Mouse (Mus musculus) neural tube, embryonic 15.5 days (tissue): ENCODE data around the gene Dnajc17. TPM values are rescaled to one million over a fixed set of nuclear protein-coding genes. Genes with fewer than 3 reads are reported as not detected.

Experiments used
- ATAC-seq: fragments of 200-750 bp; cut with Nextera tagmentation; 2 replicates; pipeline ENCODE4 v1.8.0; 2017; ENCODE audit warnings: mild to moderate bottlenecking, moderate TSS enrichment, moderate library complexity; ENCODE audit not compliant: low FRiP score
- H3K27ac ChIP-seq: fragments of 300-500 bp; sonication (generic); replicated peaks from 2 replicates; pipeline ENCODE4 v1.5.1; 2015; ENCODE audit warnings: mild to moderate bottlenecking, inconsistent platforms
- H3K27me3 ChIP-seq: fragments of 300-500 bp; sonication (generic); replicated peaks from 2 replicates; pipeline ENCODE4 v1.6.1; 2015; ENCODE audit warnings: inconsistent platforms
- H3K36me3 ChIP-seq: fragments of 300-500 bp; sonication (generic); 2 replicates; pipeline ENCODE4 v1.6.1; 2015; ENCODE audit warnings: inconsistent platforms
- H3K4me1 ChIP-seq: fragments of 300-500 bp; sonication (generic); 2 replicates; pipeline ENCODE4 v1.6.1; 2015; ENCODE audit warnings: inconsistent platforms
- H3K4me2 ChIP-seq: fragments of 300-500 bp; sonication (generic); 2 replicates; pipeline ENCODE4 v1.6.1; 2015; ENCODE audit warnings: inconsistent platforms, mild to moderate bottlenecking, moderate library complexity
- H3K4me3 ChIP-seq: fragments of 300-500 bp; sonication (generic); replicated peaks from 2 replicates; pipeline ENCODE4 v1.5.1; 2015; ENCODE audit warnings: mild to moderate bottlenecking, inconsistent platforms
- H3K9ac ChIP-seq: fragments of 300-500 bp; sonication (generic); replicated peaks from 2 replicates; pipeline ENCODE4 v1.6.1; 2015; ENCODE audit warnings: mild to moderate bottlenecking, inconsistent platforms
- H3K9me3 ChIP-seq: fragments of 300-500 bp; sonication (generic); replicated peaks from 2 replicates; pipeline ENCODE4 v1.6.1; 2016; ENCODE audit warnings: inconsistent platforms
- WGBS: fragments of 180-500 bp; shearing (Covaris S2); methylation state at CpG from one replicate; pipeline ENCODE4 v1.1.7; 2015; ENCODE audit warnings: mixed read lengths; 5-methylcytosine and 5-hydroxymethylcytosine counted together
- polyA plus RNA-seq: library from polyadenylated mRNA; unstranded; fragments of >200 nt; fragmentation: Nextera tagmentation; extraction: Ambion mirVana; gene quantifications from 2 replicates; pipeline ENCODE4 v1.2.1, GENCODE M21; 2015

Dnajc17 gene
- polyA plus RNA-seq, 1 experiment from 2014 or later = 23.9 TPM

GRCm38 (mm10) chr2:119237871-119238220, 29.3 kb upstream of the Dnajc17 start:
- Histone ChIP-seq H3K4me1 (peaks cover 14% of the 10 kb centered on the region), H3K4me2 (peak overlapping the region; percentile 57), H3K9me3 (no peaks in the 10 kb centered on the region), H3K36me3 (no peaks in the 10 kb centered on the region), H3K27ac (no peak overlapping the region), H3K27me3 (peaks cover 64% of the 10 kb centered on the region), H3K9ac (no peak overlapping the region), H3K4me3 (peak overlapping the region; percentile 36)
- WGBS = 2% methylated on average over 31 of the region's 31 CpGs
- ATAC-seq = no peak

- WGBS = under 1% methylated on average over 68 of the region's 73 CpGs
- Histone ChIP-seq H3K27ac (no peak within 1 kb of the TSS), H3K36me3 (no peaks in the 10 kb centered on the region), H3K4me1 (peaks cover 14% of the 10 kb centered on the region), H3K4me3 (peak within 1 kb of the TSS; percentile 36), H3K9ac (0 out of 2 replicates have a peak within 1 kb of the TSS, but pooled peaks have one; percentile 8), H3K27me3 (peaks cover 64% of the 10 kb centered on the region), H3K4me2 (peak within 1 kb of the TSS; percentile 57), H3K9me3 (no peaks in the 10 kb centered on the region)
- ATAC-seq = no peak
These were observed 28.7 kb upstream of the Dnajc17 start, which contains the start of gene Spint1 for GRCm38 (mm10) chr2:119237210-119237870. Gene Spint1 (plus strand): TSS chr2:119237362.

GRCm38 (mm10) chr2:119236682-119237209, 28.2 kb upstream of the Dnajc17 start:
- Histone ChIP-seq H3K9ac (0 out of 2 replicates have a peak overlapping the region, but pooled peaks have one; percentile 8), H3K4me3 (peak overlapping the region; percentile 36), H3K4me1 (peaks cover 14% of the 10 kb centered on the region), H3K4me2 (peak overlapping the region; percentile 57), H3K27me3 (peaks cover 64% of the 10 kb centered on the region), H3K27ac (no peak overlapping the region), H3K9me3 (no peaks in the 10 kb centered on the region), H3K36me3 (no peaks in the 10 kb centered on the region)
- 6% methylated on average over 25 of the region's 25 CpGs for WGBS
- ATAC-seq = no peak

GRCm38 (mm10) chr2:119229775-119230704, 21.4 kb upstream of the Dnajc17 start, which contains the start of gene Ppp1r14d:
Gene Ppp1r14d (minus strand): TSS chr2:119229906.
- ATAC-seq = no peak
- Histone ChIP-seq H3K9ac (no peak within 1 kb of the TSS), H3K36me3 (no peaks in the 10 kb centered on the region), H3K27ac (no peak within 1 kb of the TSS), H3K4me3 (no peak within 1 kb of the TSS), H3K9me3 (no peaks in the 10 kb centered on the region), H3K27me3 (peaks cover 9% of the 10 kb centered on the region), H3K4me2 (no peak within 1 kb of the TSS), H3K4me1 (no peaks in the 10 kb centered on the region)
- WGBS = 72% methylated on average over 6 of the region's 6 CpGs

- ATAC-seq = no peak; the same call in 1 of the 2 replicates
- Histone ChIP-seq H3K9me3 (no peaks in the 10 kb centered on the region), H3K27ac (peak overlapping the region; percentile 87), H3K4me3 (peak overlapping the region; percentile 84), H3K9ac (peak overlapping the region; percentile 76), H3K4me2 (peak overlapping the region; percentile 63), H3K4me1 (peaks cover 30% of the 10 kb centered on the region), H3K36me3 (peaks cover 23% of the 10 kb centered on the region), H3K27me3 (no peaks in the 10 kb centered on the region)
- WGBS = 2% methylated on average over 13 of the region's 13 CpGs
These were observed 547 bp upstream of the Dnajc17 start for GRCm38 (mm10) chr2:119209176-119209507.

GRCm38 (mm10) chr2:119207961-119208343, 643 bp downstream of the Dnajc17 start:
- peak; percentile 0 for ATAC-seq
- Histone ChIP-seq H3K4me3 (peak overlapping the region; percentile 84), H3K9me3 (no peaks in the 10 kb centered on the region), H3K27me3 (no peaks in the 10 kb centered on the region), H3K9ac (peak overlapping the region; percentile 65), H3K4me2 (peak overlapping the region; percentile 69), H3K4me1 (peaks cover 34% of the 10 kb centered on the region), H3K36me3 (peaks cover 19% of the 10 kb centered on the region), H3K27ac (peak overlapping the region; percentile 87)
- WGBS = 26% methylated on average over 6 of the region's 6 CpGs

GRCm38 (mm10) chr2:119203871-119204460, 4.6 kb downstream of the Dnajc17 start:
- WGBS = 75% methylated on average over 4 of the region's 4 CpGs
- no peak overlapping the region for H3K4me2 ChIP-seq
- no peaks in the 10 kb centered on the region for H3K36me3 ChIP-seq
- H3K4me1 ChIP-seq = peaks cover 26% of the 10 kb centered on the region
- no peak overlapping the region for H3K27ac ChIP-seq
- no peak overlapping the region for H3K4me3 ChIP-seq
- no peaks in the 10 kb centered on the region for H3K27me3 ChIP-seq
- H3K9me3 ChIP-seq = no peaks in the 10 kb centered on the region
- ATAC-seq = no peak
- H3K9ac ChIP-seq = no peak overlapping the region

GRCm38 (mm10) chr2:119202914-119203453, 5.6 kb downstream of the Dnajc17 start:
- Histone ChIP-seq H3K27me3 (no peaks in the 10 kb centered on the region), H3K9me3 (no peaks in the 10 kb centered on the region), H3K9ac (no peak overlapping the region), H3K36me3 (no peaks in the 10 kb centered on the region), H3K27ac (no peak overlapping the region), H3K4me1 (peaks cover 32% of the 10 kb centered on the region), H3K4me2 (no peak overlapping the region), H3K4me3 (no peak overlapping the region)
- 53% methylated on average over 5 of the region's 5 CpGs for WGBS
- ATAC-seq = no peak

- H3K36me3 ChIP-seq = no peaks in the 10 kb centered on the region
- H3K27ac ChIP-seq = no peak overlapping the region
- ATAC-seq = no peak
- H3K9ac ChIP-seq = no peak overlapping the region
- no peaks in the 10 kb centered on the region for H3K9me3 ChIP-seq
- H3K4me2 ChIP-seq = no peak overlapping the region
- H3K4me3 ChIP-seq = no peak overlapping the region
- WGBS = 57% methylated on average over 3 of the region's 3 CpGs
- peaks cover 19% of the 10 kb centered on the region for H3K4me1 ChIP-seq
- no peaks in the 10 kb centered on the region for H3K27me3 ChIP-seq
These were observed 9.7 kb downstream of the Dnajc17 start for GRCm38 (mm10) chr2:119198934-119199333.

GRCm38 (mm10) chr2:119198049-119198448, 10.5 kb downstream of the Dnajc17 start:
- 70% methylated on average over 1 of the region's 1 CpGs for WGBS
- ATAC-seq = no peak
- Histone ChIP-seq H3K27ac (no peak overlapping the region), H3K9ac (no peak overlapping the region), H3K4me2 (no peak overlapping the region), H3K9me3 (no peaks in the 10 kb centered on the region), H3K4me1 (peaks cover 16% of the 10 kb centered on the region), H3K36me3 (no peaks in the 10 kb centered on the region), H3K4me3 (no peak overlapping the region), H3K27me3 (no peaks in the 10 kb centered on the region)

GRCm38 (mm10) chr2:119197493-119197892, 11.1 kb downstream of the Dnajc17 start:
- no peaks in the 10 kb centered on the region for H3K27me3 ChIP-seq
- WGBS = 87% methylated on average over 1 of the region's 1 CpGs

More at GRCm38 (mm10) chr2:119197493-119197892, 11.1 kb downstream of the Dnajc17 start:
- Histone ChIP-seq H3K9me3 (no peaks in the 10 kb centered on the region), H3K27ac (no peak overlapping the region), H3K4me1 (peaks cover 13% of the 10 kb centered on the region), H3K4me3 (no peak overlapping the region), H3K36me3 (no peaks in the 10 kb centered on the region), H3K4me2 (no peak overlapping the region), H3K9ac (no peak overlapping the region)
- no peak for ATAC-seq
